ENCODE assay signal across 8 mouse cellular contexts in genomic region chr3:98178340-98178739, GRCm38 (mm10). TPM values are rescaled to one million over a fixed set of nuclear protein-coding genes. Genes with fewer than 3 reads are reported as not detected.
DNase-seq lines count a peak whose midpoint lies in the region; ATAC-seq and TF ChIP-seq lines count a peak whose summit lies in the region.
"Had no signal": no experiment of that assay in that cellular context is flagged by ENCODE, and none has a peak within 500 bp of the region (broad histone marks: within the 10 kb centered on the region; RNA-seq: fewer than 3 reads in every experiment).

No protein-coding gene starts in this region.

- intact Hi-C loops in left cerebral cortex, postnatal 14 days (cut with DNase I): no loop called here

- H3K9me3 ChIP-seq in hindbrain, postnatal 0 days (ENCODE audit: low read length): no peaks in the 10 kb centered on the region
- no peaks in the 10 kb centered on the region for H3K9me3 ChIP-seq in hindbrain, embryonic 11.5 days (ENCODE audit: control insufficient read depth, low read length)
- H3K9me3 ChIP-seq in heart, embryonic 14.5 days (ENCODE audit: control insufficient read depth, low read length): 0 out of 2 replicates have a peak, but pooled peaks cover 9% of the 10 kb centered on the region
- no peaks in the 10 kb centered on the region for H3K9me3 ChIP-seq in stomach, postnatal 0 days (ENCODE audit: control insufficient read depth, low read length)
- H3K9me3 ChIP-seq in intestine, postnatal 0 days (ENCODE audit: control insufficient read depth): no peaks in the 10 kb centered on the region

- no peak overlapping the region for H3K9ac ChIP-seq in hindbrain, postnatal 0 days (replicated peaks; ENCODE audit: low read length)
- H3K9ac ChIP-seq in hindbrain, embryonic 11.5 days (ENCODE audit: low read depth, low read length): no peak overlapping the region
- no peak overlapping the region for H3K9ac ChIP-seq in heart, embryonic 14.5 days (ENCODE audit: low read length)
- H3K9ac ChIP-seq in stomach, postnatal 0 days (ENCODE audit: low read length): no peak overlapping the region
- H3K9ac ChIP-seq in intestine, postnatal 0 days (ENCODE audit: low read depth, low read length): no peak overlapping the region

- no peak for TF ChIP-seq CTCF in hindbrain, postnatal 0 days (IDR thresholded peaks at IDR 0.05; ENCODE audit: low read depth)
- TF ChIP-seq CTCF in stomach, postnatal 0 days (IDR thresholded peaks at IDR 0.05; ENCODE audit: low read depth): no peak
- no peak for TF ChIP-seq CTCF in intestine, postnatal 0 days (IDR thresholded peaks at IDR 0.05; ENCODE audit: low read depth)

- ATAC-seq in hindbrain, postnatal 0 days: peak; percentile 77
- no peak for ATAC-seq in hindbrain, embryonic 11.5 days (ENCODE audit: low FRiP score)
- ATAC-seq in heart, embryonic 14.5 days (ENCODE audit: insufficient number of reproducible peaks, insufficient read depth, low FRiP score, low read depth): no peak
- ATAC-seq in stomach, postnatal 0 days (ENCODE audit: low FRiP score, low TSS enrichment): no peak
- ATAC-seq in intestine, postnatal 0 days: no peak

- H3K4me3 ChIP-seq in hindbrain, postnatal 0 days (ENCODE audit: low read length): no peak overlapping the region
- H3K4me3 ChIP-seq in hindbrain, embryonic 11.5 days (ENCODE audit: low read depth, low read length): no peak overlapping the region
- H3K4me3 ChIP-seq in heart, embryonic 14.5 days (ENCODE audit: control insufficient read depth in 1 of 2, insufficient read depth in 1 of 2, low read depth in 1 of 2, low read length in 2 of 2): no peak overlapping the region
- no peak overlapping the region for H3K4me3 ChIP-seq in stomach, postnatal 0 days (ENCODE audit: low read depth, low read length)
- no peak overlapping the region for H3K4me3 ChIP-seq in intestine, postnatal 0 days (ENCODE audit: low read depth, low read length)

- H3K36me3 ChIP-seq in hindbrain, postnatal 0 days (ENCODE audit: insufficient read depth, low read length): no peaks in the 10 kb centered on the region
- H3K36me3 ChIP-seq in hindbrain, embryonic 11.5 days (ENCODE audit: control insufficient read depth, insufficient read depth, low read length): no peaks in the 10 kb centered on the region
- no peaks in the 10 kb centered on the region for H3K36me3 ChIP-seq in heart, embryonic 14.5 days (ENCODE audit: control insufficient read depth, insufficient read depth, low read length)
- H3K36me3 ChIP-seq in stomach, postnatal 0 days (ENCODE audit: control insufficient read depth, insufficient read depth, low read length): no peaks in the 10 kb centered on the region
- H3K36me3 ChIP-seq in intestine, postnatal 0 days (ENCODE audit: control insufficient read depth, insufficient read depth): no peaks in the 10 kb centered on the region

- H3K27me3 ChIP-seq in hindbrain, postnatal 0 days (ENCODE audit: insufficient read depth, low read length): no peaks in the 10 kb centered on the region
- H3K27me3 ChIP-seq in hindbrain, embryonic 11.5 days (ENCODE audit: control insufficient read depth, insufficient read depth, low read length): no peaks in the 10 kb centered on the region
- H3K27me3 ChIP-seq in heart, embryonic 14.5 days (ENCODE audit: control insufficient read depth, insufficient read depth, low read length): no peaks in the 10 kb centered on the region
- H3K27me3 ChIP-seq in stomach, postnatal 0 days (ENCODE audit: control insufficient read depth, insufficient read depth, low read length): no peaks in the 10 kb centered on the region
- no peaks in the 10 kb centered on the region for H3K27me3 ChIP-seq in intestine, postnatal 0 days (replicated peaks; ENCODE audit: control insufficient read depth, insufficient read depth, low read length)

- 36% methylated on average over 4 of the region's 4 CpGs for WGBS in hindbrain, postnatal 0 days
- WGBS in hindbrain, embryonic 11.5 days: 84% methylated on average over 4 of the region's 4 CpGs
- 63% methylated on average over 4 of the region's 4 CpGs for WGBS in heart, embryonic 14.5 days
- WGBS in stomach, postnatal 0 days: 81% methylated on average over 4 of the region's 4 CpGs
- WGBS in intestine, postnatal 0 days: 83% methylated on average over 4 of the region's 4 CpGs

- no peaks in the 10 kb centered on the region; the same call in 1 of the 2 replicates for H3K4me1 ChIP-seq in hindbrain, postnatal 0 days (ENCODE audit: insufficient read depth, low read length)
- no peaks in the 10 kb centered on the region for H3K4me1 ChIP-seq in hindbrain, embryonic 11.5 days (replicated peaks; ENCODE audit: control insufficient read depth, insufficient read depth, low read length)
- H3K4me1 ChIP-seq in heart, embryonic 14.5 days (ENCODE audit: control insufficient read depth in 2 of 2, insufficient read depth in 2 of 2, low read length in 2 of 2): no peaks in the 10 kb centered on the region
- H3K4me1 ChIP-seq in stomach, postnatal 0 days (replicated peaks; ENCODE audit: control insufficient read depth, insufficient read depth): no peaks in the 10 kb centered on the region
- H3K4me1 ChIP-seq in intestine, postnatal 0 days (replicated peaks; ENCODE audit: control insufficient read depth, insufficient read depth, low read length): no peaks in the 10 kb centered on the region

- DNase-seq in hindbrain, postnatal 0 days (ENCODE audit: low spot score): peak; percentile 76
- no peak for DNase-seq in hindbrain, embryonic 11.5 days (ENCODE audit: low spot score)
- DNase-seq in brain, adult 2 months (ENCODE audit: low read depth, low spot score): peak; percentile 53
- DNase-seq in left cerebral cortex, postnatal 14 days (ENCODE audit: low spot score in 2 of 2): peak; percentile 31 to 56
- no peak for DNase-seq in stomach, postnatal 0 days (ENCODE audit: low spot score)

- H3K4me2 ChIP-seq in hindbrain, postnatal 0 days (ENCODE audit: low read depth, low read length): no peak overlapping the region
- H3K4me2 ChIP-seq in hindbrain, embryonic 11.5 days (replicated peaks; ENCODE audit: low read depth, low read length): no peak overlapping the region
- H3K4me2 ChIP-seq in heart, embryonic 14.5 days (ENCODE audit: low read length): no peak overlapping the region
- no peak overlapping the region for H3K4me2 ChIP-seq in stomach, postnatal 0 days (replicated peaks; ENCODE audit: low read depth)
- no peak overlapping the region for H3K4me2 ChIP-seq in intestine, postnatal 0 days (replicated peaks; ENCODE audit: low read depth)

- H3K27ac ChIP-seq in hindbrain, postnatal 0 days: peak overlapping the region; percentile 56; the same call in 1 of the 2 replicates
- H3K27ac ChIP-seq in hindbrain, embryonic 11.5 days (ENCODE audit: low read depth, low read length): no peak overlapping the region
- H3K27ac ChIP-seq in heart, embryonic 14.5 days (replicated peaks in 1 of 2; ENCODE audit: control insufficient read depth in 1 of 2, insufficient read depth in 1 of 2, low read depth in 2 of 2, low read length in 2 of 2): peak overlapping the region; percentile 49 to 53; a peak in 2 of 4 replicates
- H3K27ac ChIP-seq in stomach, postnatal 0 days (replicated peaks): no peak overlapping the region
- no peak overlapping the region for H3K27ac ChIP-seq in intestine, postnatal 0 days (ENCODE audit: low read depth, low read length)

- no peak for TF ChIP-seq EP300 in stomach, postnatal 0 days (optimal IDR thresholded peaks at IDR 0.05)

RNA-seq across cellular contexts. Expression of gene Adam30, which starts 17.9 kb away (rescaled TPM):
- total RNA-seq in hindbrain, postnatal 0 days (2014; rRNA removed): 0.10 TPM in 1 of 2 replicates, not detected in the other
- polyA plus RNA-seq in hindbrain, postnatal 0 days (2015; fragmentation: Nextera tagmentation; extraction: Ambion mirVana): not detected in 2 replicates
- not detected in 2 replicates for polyA plus RNA-seq in hindbrain, embryonic 11.5 days (2014; fragmentation: Nextera tagmentation; extraction: Ambion mirVana)
- polyA plus RNA-seq in heart, embryonic 14.5 days (2014; fragmentation: Nextera tagmentation; extraction: Ambion mirVana): not detected in 2 replicates
- total RNA-seq in left cerebral cortex, postnatal 14 days (2021): not detected
- polyA plus RNA-seq in stomach, postnatal 0 days (2015; fragmentation: Nextera tagmentation; extraction: Ambion mirVana): not detected in 2 replicates
- polyA plus RNA-seq in intestine, postnatal 0 days (2015; fragmentation: Nextera tagmentation; extraction: Ambion mirVana): not detected in 2 replicates

RNA-seq across cellular contexts. Expression of gene Reg4, which starts 43.6 kb away (rescaled TPM):
- not detected in 2 replicates for total RNA-seq in hindbrain, postnatal 0 days (2014; rRNA removed)
- 0.19 TPM in 1 of 2 replicates, not detected in the other for polyA plus RNA-seq in hindbrain, postnatal 0 days (2015; fragmentation: Nextera tagmentation; extraction: Ambion mirVana)
- not detected in 2 replicates for polyA plus RNA-seq in hindbrain, embryonic 11.5 days (2014; fragmentation: Nextera tagmentation; extraction: Ambion mirVana)
- 0.20 TPM in 1 of 2 replicates, not detected in the other for polyA plus RNA-seq in heart, embryonic 14.5 days (2014; fragmentation: Nextera tagmentation; extraction: Ambion mirVana)
- total RNA-seq in left cerebral cortex, postnatal 14 days (2021): not detected
- not detected in 2 replicates for polyA plus RNA-seq in stomach, postnatal 0 days (2015; fragmentation: Nextera tagmentation; extraction: Ambion mirVana)
- 90.6 and 144 TPM in 2 replicates for polyA plus RNA-seq in intestine, postnatal 0 days (2015; fragmentation: Nextera tagmentation; extraction: Ambion mirVana)
- total RNA-seq: hematopoietic stem cell, adult 5-6 weeks had no signal

Comparison
In these comparisons a context has a peak if more than half of its experiments do, and no peak if none do; other contexts are left out.
1. DNase-seq: peak in hindbrain, postnatal 0 days (single experiment), brain, adult 2 months (single experiment) and left cerebral cortex, postnatal 14 days (2 of 2); none in hindbrain, embryonic 11.5 days (single experiment) and stomach, postnatal 0 days (single experiment).
2. H3K27ac ChIP-seq: peak in hindbrain, postnatal 0 days (single experiment) and heart, embryonic 14.5 days (2 of 2); none in hindbrain, embryonic 11.5 days (single experiment), stomach, postnatal 0 days (single experiment) and intestine, postnatal 0 days (single experiment).
3. RNA of gene Reg4, which starts 43.6 kb away (polyA plus RNA-seq): 90.6 to 144 TPM in intestine, postnatal 0 days; 0.20 TPM in heart, embryonic 14.5 days, 0.19 TPM in hindbrain, postnatal 0 days, not detected in stomach, postnatal 0 days and not detected in hindbrain, embryonic 11.5 days; every median in the first group is over 10 times any median in the second.